Comparison of ENCODE assay signal across 9 mouse cellular contexts in genomic region chr8:70500386-70501301, GRCm38 (mm10). TPM values are rescaled to one million over a fixed set of nuclear protein-coding genes. Genes with fewer than 3 reads are reported as not detected.
A peak's percentile ranks its signal among the peaks of the same experiment; 100 is the strongest.
DNase-seq lines count a peak whose midpoint lies in the region; ATAC-seq lines count a peak whose summit lies in the region.
"Had no signal": no experiment of that assay in that cellular context is flagged by ENCODE, and none has a peak within 500 bp of the region (broad histone marks: within the 10 kb centered on the region; RNA-seq: fewer than 3 reads in every experiment).

No protein-coding gene starts in this region.

- WGBS in limb, embryonic 11.5 days, result 15% methylated on average over 39 of the region's 39 CpGs
- WGBS in neural tube, embryonic 14.5 days, result 6% methylated on average over 39 of the region's 39 CpGs

- H3K9me3 ChIP-seq in erythroblast, embryonic 14.5 days (ENCODE audit: control insufficient read depth, low read length), result peaks cover under 1% of the 10 kb centered on the region; the same call in 1 of the 2 replicates
- H3K9me3 ChIP-seq in limb, embryonic 11.5 days (ENCODE audit: control insufficient read depth, low read length), result no peaks in the 10 kb centered on the region
- no peaks in the 10 kb centered on the region for H3K9me3 ChIP-seq in neural tube, embryonic 14.5 days (ENCODE audit: control insufficient read depth, low read length)
- H3K9me3 ChIP-seq: G1E had no signal

- H3K4me3 ChIP-seq in erythroblast, embryonic 14.5 days (replicated peaks), result peak overlapping the region; percentile 61
- H3K4me3 ChIP-seq in limb, embryonic 11.5 days (ENCODE audit: low read depth, low read length), result no peak overlapping the region
- 0 out of 2 replicates have a peak overlapping the region, but pooled peaks have one; percentile 7 for H3K4me3 ChIP-seq in neural tube, embryonic 14.5 days (ENCODE audit: low read depth, low read length)

- peak; percentile 29 for DNase-seq in embryo, embryonic 9.5 days (ENCODE audit: extremely low spot score)
- DNase-seq in embryo, embryonic 10 days (ENCODE audit: low spot score), result no peak
- no peak for DNase-seq in limb, embryonic 11.5 days (ENCODE audit: low spot score)
- no peak for DNase-seq in right cerebral cortex, adult 18-20 months
- no peak for DNase-seq in frontal cortex, postnatal 36 days (ENCODE audit: low spot score in 2 of 2)

- H3K36me3 ChIP-seq in erythroblast, embryonic 14.5 days (ENCODE audit: control insufficient read depth), result peaks cover 24% of the 10 kb centered on the region
- H3K36me3 ChIP-seq in limb, embryonic 11.5 days (ENCODE audit: control insufficient read depth, insufficient read depth, low read length), result no peaks in the 10 kb centered on the region
- H3K36me3 ChIP-seq in neural tube, embryonic 14.5 days (ENCODE audit: control insufficient read depth, insufficient read depth, low read length), result no peaks in the 10 kb centered on the region

- H3K27ac ChIP-seq in limb, embryonic 11.5 days (replicated peaks; ENCODE audit: low read depth, low read length), result no peak overlapping the region
- no peak overlapping the region for H3K27ac ChIP-seq in neural tube, embryonic 14.5 days (ENCODE audit: low read depth, low read length)

- ATAC-seq in CD4-positive, CD25-positive, alpha-beta regulatory T cell, adult 4 months, result peak; percentile 37
- no peak for ATAC-seq in limb, embryonic 11.5 days (ENCODE audit: insufficient number of reproducible peaks, low FRiP score, low TSS enrichment, low read depth)
- no peak for ATAC-seq in neural tube, embryonic 14.5 days (ENCODE audit: low read depth)

- H3K4me1 ChIP-seq in erythroblast, embryonic 14.5 days (ENCODE audit: control insufficient read depth), result peaks cover 72% of the 10 kb centered on the region
- H3K4me1 ChIP-seq in limb, embryonic 11.5 days (ENCODE audit: control insufficient read depth, insufficient read depth, low read length), result peaks cover 41% of the 10 kb centered on the region
- peaks cover 9% of the 10 kb centered on the region for H3K4me1 ChIP-seq in neural tube, embryonic 14.5 days (ENCODE audit: control insufficient read depth, insufficient read depth, low read length)

- H3K27me3 ChIP-seq in erythroblast, embryonic 14.5 days (ENCODE audit: control insufficient read depth), result peaks cover 65% of the 10 kb centered on the region
- peaks cover 4% of the 10 kb centered on the region; the same call in 1 of the 2 replicates for H3K27me3 ChIP-seq in limb, embryonic 11.5 days (ENCODE audit: control insufficient read depth, insufficient read depth, low read length)
- peaks cover 57% of the 10 kb centered on the region for H3K27me3 ChIP-seq in neural tube, embryonic 14.5 days (ENCODE audit: control insufficient read depth, insufficient read depth, low read length)

- no peak overlapping the region for H3K9ac ChIP-seq in limb, embryonic 11.5 days (ENCODE audit: low read length)
- H3K9ac ChIP-seq in neural tube, embryonic 14.5 days (replicated peaks; ENCODE audit: low read depth, low read length), result no peak overlapping the region

- peak overlapping the region; percentile 10; the same call in 1 of the 2 replicates for H3K4me2 ChIP-seq in limb, embryonic 11.5 days (ENCODE audit: low read depth, severe bottlenecking)
- H3K4me2 ChIP-seq in neural tube, embryonic 14.5 days (ENCODE audit: low read depth, low read length), result no peak overlapping the region

RNA-seq across cellular contexts. Expression of gene Rex1bd, which starts 5.9 kb away (rescaled TPM):
- 10 to 100 TPM; 82.2 to 83.2 TPM for polyA plus RNA-seq in CD4-positive, CD25-positive, alpha-beta regulatory T cell, adult 4 months (2017; shearing (Covaris generic))
- 53.1 and 68.2 TPM in 2 replicates for polyA plus RNA-seq in erythroblast, embryonic 14.5 days (2012)
- 126 and 138 TPM in 2 replicates for polyA plus RNA-seq in limb, embryonic 11.5 days (2014; fragmentation: Nextera tagmentation; extraction: Ambion mirVana)
- polyA plus RNA-seq in neural tube, embryonic 14.5 days (2014; fragmentation: Nextera tagmentation; extraction: Ambion mirVana), result 152 and 172 TPM in 2 replicates

RNA-seq across cellular contexts. Expression of gene Crlf1, which starts 7.7 kb away (rescaled TPM):
- polyA plus RNA-seq in CD4-positive, CD25-positive, alpha-beta regulatory T cell, adult 4 months (2017; shearing (Covaris generic)), result not detected
- 0.63 and 1.7 TPM in 2 replicates for polyA plus RNA-seq in erythroblast, embryonic 14.5 days (2012)
- polyA plus RNA-seq in limb, embryonic 11.5 days (2014; fragmentation: Nextera tagmentation; extraction: Ambion mirVana), result 85.8 and 102 TPM in 2 replicates
- 5.3 and 10.0 TPM in 2 replicates for polyA plus RNA-seq in neural tube, embryonic 14.5 days (2014; fragmentation: Nextera tagmentation; extraction: Ambion mirVana)
- polyA plus RNA-seq: G1E had no signal

RNA-seq across cellular contexts. Expression of gene Uba52, which starts 10.0 kb away (rescaled TPM):
- 1,000 to 10,000 TPM; 3,148 to 3,732 TPM for polyA plus RNA-seq in CD4-positive, CD25-positive, alpha-beta regulatory T cell, adult 4 months (2017; shearing (Covaris generic))
- polyA plus RNA-seq in erythroblast, embryonic 14.5 days (2012), result 107 and 138 TPM in 2 replicates
- polyA plus RNA-seq in limb, embryonic 11.5 days (2014; fragmentation: Nextera tagmentation; extraction: Ambion mirVana), result 926 and 927 TPM in 2 replicates
- 734 and 750 TPM in 2 replicates for polyA plus RNA-seq in neural tube, embryonic 14.5 days (2014; fragmentation: Nextera tagmentation; extraction: Ambion mirVana)

RNA-seq across cellular contexts. Expression of gene Tmem59l, which starts 13.5 kb away (rescaled TPM):
- polyA plus RNA-seq in CD4-positive, CD25-positive, alpha-beta regulatory T cell, adult 4 months (2017; shearing (Covaris generic)), result not detected
- polyA plus RNA-seq in erythroblast, embryonic 14.5 days (2012), result not detected in 2 replicates
- 20.0 and 20.8 TPM in 2 replicates for polyA plus RNA-seq in limb, embryonic 11.5 days (2014; fragmentation: Nextera tagmentation; extraction: Ambion mirVana)
- polyA plus RNA-seq in neural tube, embryonic 14.5 days (2014; fragmentation: Nextera tagmentation; extraction: Ambion mirVana), result 144 and 200 TPM in 2 replicates

RNA-seq across cellular contexts. Expression of gene Klhl26, which starts 23.9 kb away (rescaled TPM):
- polyA plus RNA-seq in CD4-positive, CD25-positive, alpha-beta regulatory T cell, adult 4 months (2017; shearing (Covaris generic)), result 10 to 100 TPM in 1 of 2 experiments, 1 to 10 TPM in 1; 7.2 to 20.1 TPM
- polyA plus RNA-seq in erythroblast, embryonic 14.5 days (2012), result 0.92 and 1.0 TPM in 2 replicates
- polyA plus RNA-seq in limb, embryonic 11.5 days (2014; fragmentation: Nextera tagmentation; extraction: Ambion mirVana), result 18.9 and 21.7 TPM in 2 replicates
- 29.4 and 30.1 TPM in 2 replicates for polyA plus RNA-seq in neural tube, embryonic 14.5 days (2014; fragmentation: Nextera tagmentation; extraction: Ambion mirVana)
